Mouse (Mus musculus) common myeloid progenitor, adult 5-6 weeks (primary cell): Measurements from ENCODE around the gene Tubb3. TPM values are rescaled to one million over a fixed set of nuclear protein-coding genes. Genes with fewer than 3 reads are reported as not detected.

ENCODE experiments used
- ATAC-seq: replicated peaks from 2 replicates; pipeline ENCODE4 v1.8.0; 2016; ENCODE audit warnings: low read depth, mild to moderate bottlenecking, moderate TSS enrichment, inconsistent platforms; ENCODE audit not compliant: poor library complexity, severe bottlenecking
- total RNA-seq: library from RNA; stranded (forward); fragments of 200-1000, 187-1606 nt; gene quantifications from 2 replicates; pipeline ENCODE4 v1.2.3, GENCODE M21; 2017

Gene Tubb3
- 0.87 TPM in 1 of 2 replicates, not detected in the other for total RNA-seq

GRCm38 (mm10) chr8:123411246-123411645 is at the start of gene Tubb3:
Gene Tubb3 (plus strand): TSS chr8:123411424.
- peak; percentile 28 for ATAC-seq

DNA sequence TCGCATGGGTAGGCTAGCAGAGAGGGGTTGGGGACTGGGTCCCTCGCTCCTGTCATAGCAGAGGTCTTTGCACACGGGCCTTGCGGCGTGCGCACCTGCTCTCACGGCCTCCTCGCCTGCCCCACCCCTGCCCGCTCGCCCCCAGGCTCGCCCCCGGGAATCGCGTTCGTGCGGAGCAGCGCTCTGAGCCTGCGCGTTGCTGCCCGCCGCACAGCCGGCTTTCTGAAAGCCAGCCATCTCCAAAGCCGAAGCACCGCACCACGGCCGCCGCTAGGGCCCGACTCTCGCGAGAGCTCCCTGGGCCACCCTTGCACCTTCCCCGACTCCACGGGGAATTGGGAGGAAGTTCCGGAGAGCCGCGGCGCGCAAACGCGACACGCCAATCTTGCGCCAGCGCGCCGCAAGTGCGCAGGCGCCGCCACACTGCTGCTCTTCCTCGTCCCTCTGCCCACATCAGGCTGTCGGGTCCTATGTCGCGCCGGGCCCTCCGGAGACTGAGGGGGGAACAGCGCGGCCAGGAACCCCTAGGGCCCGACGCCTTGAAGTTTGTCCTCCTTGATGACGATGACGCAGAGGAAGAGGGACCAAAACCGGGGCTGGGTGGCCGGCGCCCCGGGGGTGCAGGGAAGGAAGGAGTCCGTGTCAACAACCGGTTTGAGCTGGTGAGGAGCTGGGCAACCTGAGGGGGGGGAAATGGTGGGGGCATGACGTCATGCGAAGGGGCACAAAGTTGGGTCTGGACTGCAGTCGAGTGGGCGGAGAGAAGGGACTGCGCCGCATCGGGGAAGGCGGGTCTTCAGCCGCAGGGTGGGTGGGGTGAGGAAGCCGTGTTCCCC is 37.6 kb upstream of the Tubb3 start, which contains the start of gene Tcf25:
Tcf25 (plus strand) TSS at position 351 of the 836 bp plus-strand sequence.
- peak; percentile 77 for ATAC-seq

- peak; percentile 79 for ATAC-seq
Measured at GRCm38 (mm10) chr8:123374239-123374578, 37.0 kb upstream of the Tubb3 start.

DNA sequence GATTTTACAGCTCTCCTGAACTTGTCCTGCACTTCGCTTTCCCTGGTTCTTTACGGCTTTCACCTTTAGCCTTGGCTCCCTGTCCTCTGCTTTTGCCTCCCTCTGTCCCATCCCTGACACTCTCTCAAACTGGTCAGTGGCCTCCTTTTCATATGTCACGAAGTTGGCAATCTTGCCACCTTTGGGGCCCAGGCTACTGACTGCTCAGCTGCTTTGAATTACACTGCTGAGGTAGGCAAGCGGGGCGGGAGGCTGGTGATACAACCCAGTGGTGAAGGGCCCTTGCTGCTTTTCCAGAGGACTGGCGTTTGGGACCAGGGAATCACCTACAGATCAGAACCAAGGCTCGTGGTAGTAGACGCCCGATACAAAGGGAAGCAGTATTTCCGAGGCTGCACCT is 35.5 kb upstream of the Tubb3 start:
- no peak for ATAC-seq

- ATAC-seq = no peak
Measured at GRCm38 (mm10) chr8:123376106-123376505, 35.1 kb upstream of the Tubb3 start.

GRCm38 (mm10) chr8:123381711-123382110 is 29.5 kb upstream of the Tubb3 start:
- ATAC-seq = no peak

DNA sequence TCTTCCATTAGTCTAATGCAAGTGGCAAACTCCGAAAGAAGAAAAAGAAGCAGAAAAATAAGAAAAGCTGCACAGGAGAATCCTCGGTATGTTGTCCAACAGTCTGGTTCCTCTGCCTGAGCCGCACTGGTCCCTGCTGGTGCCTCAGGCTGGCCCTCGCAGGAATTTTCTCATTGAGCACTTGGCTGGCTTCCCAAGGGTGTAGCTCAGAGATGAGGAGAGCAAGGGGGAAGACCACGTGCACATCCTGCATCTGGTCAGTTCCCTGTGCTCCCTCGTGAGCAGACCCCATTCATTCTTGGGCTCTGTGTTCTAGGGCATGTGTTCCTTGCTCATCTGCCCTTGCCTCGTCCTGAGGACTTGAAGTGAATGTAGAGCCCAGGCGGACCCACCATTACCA is 28.7 kb upstream of the Tubb3 start:
- no peak for ATAC-seq

- peak; percentile 71; the same call in 1 of the 2 replicates for ATAC-seq
Measured at GRCm38 (mm10) chr8:123384883-123385540, 26.2 kb upstream of the Tubb3 start.

DNA sequence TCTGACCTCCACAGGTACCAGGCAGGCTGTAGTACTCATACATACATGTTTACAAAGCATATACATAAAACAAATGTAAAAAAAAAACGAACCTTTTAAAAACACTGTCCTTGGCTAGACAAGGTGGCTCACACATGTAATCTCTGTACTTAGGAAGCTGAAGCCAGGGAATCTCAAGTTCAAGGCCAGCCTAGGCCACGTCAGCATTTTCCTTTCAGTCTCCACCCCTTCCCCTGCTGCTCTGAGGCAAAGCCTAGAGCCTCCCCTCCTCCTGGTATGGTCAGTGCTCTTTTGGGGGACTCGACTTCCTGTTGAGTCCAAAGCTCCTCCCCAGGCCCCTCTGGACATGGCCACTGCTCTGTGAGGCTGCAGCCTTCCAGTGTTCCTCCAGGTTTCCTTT is 24.2 kb upstream of the Tubb3 start:
- no peak for ATAC-seq

GRCm38 (mm10) chr8:123387801-123388200 is 23.4 kb upstream of the Tubb3 start:
- ATAC-seq = no peak

- no peak for ATAC-seq
Measured at GRCm38 (mm10) chr8:123389026-123389425, 22.2 kb upstream of the Tubb3 start.

DNA sequence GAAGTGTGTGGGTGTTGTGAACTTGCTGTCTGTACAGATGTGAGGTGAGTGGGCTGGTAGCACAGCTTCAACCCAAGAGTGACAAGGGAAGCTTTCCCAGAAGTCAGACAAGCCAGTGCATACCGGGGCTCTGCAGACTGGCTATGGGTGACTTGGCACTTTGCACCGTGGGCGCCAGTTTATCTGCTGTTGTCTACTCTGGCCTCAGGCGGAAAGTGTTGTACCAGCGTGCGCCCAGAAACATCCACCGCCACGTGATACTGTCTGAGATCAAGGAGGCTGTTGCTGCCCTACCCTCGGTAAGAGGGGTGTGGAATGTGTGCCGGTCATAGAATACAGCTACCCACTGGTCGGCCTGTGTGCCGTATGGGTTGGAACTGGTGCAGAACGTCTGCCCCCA is 12.9 kb upstream of the Tubb3 start:
- peak; percentile 52; the same call in 1 of the 2 replicates for ATAC-seq

- no peak for ATAC-seq
Measured at GRCm38 (mm10) chr8:123401936-123402335, 9.3 kb upstream of the Tubb3 start.

DNA sequence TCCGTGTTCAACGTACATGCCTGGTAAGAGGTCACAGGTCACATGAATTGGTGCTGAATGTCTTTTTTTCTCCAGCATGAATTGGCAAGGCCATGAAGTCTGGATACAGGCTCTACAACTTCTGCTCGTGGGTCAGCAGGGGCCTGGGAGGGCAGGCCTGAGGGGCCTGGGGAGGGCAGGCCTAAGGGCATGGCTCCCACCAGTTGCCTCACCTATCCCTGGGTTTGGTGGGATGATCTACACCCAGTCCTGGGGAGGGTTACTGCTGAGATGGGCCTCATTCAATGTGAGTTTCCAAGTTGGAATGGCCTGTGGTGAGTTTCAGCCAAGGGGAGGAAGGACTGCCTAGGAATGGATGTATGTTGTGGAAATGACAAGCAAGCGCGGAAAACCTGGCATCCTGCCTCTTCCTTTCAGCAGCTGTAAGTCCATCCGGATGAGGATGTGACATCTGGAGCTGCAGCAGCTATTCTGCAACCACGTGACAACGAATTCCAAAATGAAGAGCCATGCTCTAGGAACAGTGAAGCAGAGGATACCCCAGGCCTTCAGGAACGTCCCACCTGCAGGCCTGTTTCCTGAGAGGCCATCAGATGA is 8.4 kb upstream of the Tubb3 start:
- ATAC-seq = no peak

- no peak for ATAC-seq
Measured at GRCm38 (mm10) chr8:123404521-123404920, 6.7 kb upstream of the Tubb3 start.

DNA sequence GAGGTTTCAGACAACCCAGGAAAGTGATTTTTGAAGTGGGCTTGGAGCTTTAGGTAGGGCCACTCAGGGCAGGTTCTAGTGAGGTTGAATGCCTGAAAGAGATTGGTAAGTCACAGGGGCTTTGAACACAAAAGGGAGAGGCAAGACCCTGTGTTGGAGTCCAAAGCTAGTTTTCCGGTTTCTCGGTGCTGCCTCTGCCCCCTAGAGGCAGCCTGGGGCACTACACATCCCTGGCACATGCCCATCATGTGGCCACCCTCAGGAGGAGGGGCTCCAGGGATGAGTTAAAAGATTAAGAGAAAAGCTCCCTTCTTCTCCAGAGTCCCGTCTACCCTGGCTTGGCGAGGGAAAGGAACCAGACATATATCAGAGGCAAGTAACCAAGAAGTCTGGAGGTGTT is 4.4 kb upstream of the Tubb3 start, which contains the start of gene Mc1r:
Mc1r (plus strand) TSS at position 322 of the 400 bp plus-strand sequence.
- ATAC-seq = peak; percentile 35

DNA sequence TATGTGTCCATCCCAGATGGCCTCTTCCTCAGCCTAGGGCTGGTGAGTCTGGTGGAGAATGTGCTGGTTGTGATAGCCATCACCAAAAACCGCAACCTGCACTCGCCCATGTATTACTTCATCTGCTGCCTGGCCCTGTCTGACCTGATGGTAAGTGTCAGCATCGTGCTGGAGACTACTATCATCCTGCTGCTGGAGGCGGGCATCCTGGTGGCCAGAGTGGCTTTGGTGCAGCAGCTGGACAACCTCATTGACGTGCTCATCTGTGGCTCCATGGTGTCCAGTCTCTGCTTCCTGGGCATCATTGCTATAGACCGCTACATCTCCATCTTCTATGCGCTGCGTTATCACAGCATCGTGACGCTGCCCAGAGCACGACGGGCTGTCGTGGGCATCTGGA is 3.6 kb upstream of the Tubb3 start:
- no peak for ATAC-seq

- peak; percentile 62 for ATAC-seq
Measured at GRCm38 (mm10) chr8:123408586-123409544, 2.4 kb upstream of the Tubb3 start.

GRCm38 (mm10) chr8:123410049-123410587 is 1.1 kb upstream of the Tubb3 start:
- ATAC-seq = no peak

- ATAC-seq = no peak
Measured at GRCm38 (mm10) chr8:123410788-123411187, 436 bp upstream of the Tubb3 start.
